Mouse (Mus musculus): Measurements from ENCODE around the gene Zscan20. TPM values are rescaled to one million over a fixed set of nuclear protein-coding genes. Genes with fewer than 3 reads are reported as not detected.
"Not testable (repeated sequence)": the region's sequence is repeated elsewhere in the genome, so short reads cannot be mapped to it uniquely, and the experiment has no call there.

The Zscan20 gene
- polyA plus RNA-seq, 1 experiment from 2014 or later: 4.0 TPM

- ATAC-seq (ENCODE audit: insufficient read depth): no peak
- no peaks in the 10 kb centered on the region for H3K9me3 ChIP-seq (ENCODE audit: low read depth, low read length)
- no peaks in the 10 kb centered on the region for H3K4me1 ChIP-seq (ENCODE audit: insufficient read depth)
- DNase-seq: no peak
- no peak overlapping the region for H3K27ac ChIP-seq (ENCODE audit: low read depth)
- H3K27me3 ChIP-seq (ENCODE audit: insufficient read depth, low read length): no peaks in the 10 kb centered on the region
- H3K9ac ChIP-seq: no peak overlapping the region
- no peak overlapping the region for H3K4me3 ChIP-seq (ENCODE audit: low read depth, low read length)
- H3K36me3 ChIP-seq (ENCODE audit: insufficient read depth): peaks cover 27% of the 10 kb centered on the region; the same call in 1 of the 2 replicates
- no peak overlapping the region for H3K4me2 ChIP-seq
- WGBS: 89% methylated on average over 5 of the region's 5 CpGs
- TF ChIP-seq CTCF (IDR thresholded peaks at IDR 0.05; ENCODE audit: low read depth): no peak
These were observed 15.8 kb downstream of the Zscan20 start for GRCm38 (mm10) chr4:128594062-128594461.

- ATAC-seq (ENCODE audit: insufficient read depth) (no peak), DNase-seq (no peak)
- Histone ChIP-seq H3K4me2 (no peak overlapping the region), H3K27me3 (ENCODE audit: insufficient read depth, low read length) (no peaks in the 10 kb centered on the region), H3K9me3 (ENCODE audit: low read depth, low read length) (no peaks in the 10 kb centered on the region), H3K36me3 (ENCODE audit: insufficient read depth) (peaks cover 34% of the 10 kb centered on the region), H3K9ac (no peak overlapping the region), H3K27ac (ENCODE audit: low read depth) (no peak overlapping the region), H3K4me3 (ENCODE audit: low read depth, low read length) (no peak overlapping the region), H3K4me1 (ENCODE audit: insufficient read depth) (no peaks in the 10 kb centered on the region)
- 82% methylated on average over 4 of the region's 4 CpGs for WGBS
- TF ChIP-seq CTCF (IDR thresholded peaks at IDR 0.05; ENCODE audit: low read depth): no peak
These were observed 16.6 kb downstream of the Zscan20 start for GRCm38 (mm10) chr4:128593286-128593685.

- no peak overlapping the region for H3K9ac ChIP-seq
- DNase-seq: peak; percentile 12
- no peak for ATAC-seq (ENCODE audit: insufficient read depth)
- no peak overlapping the region for H3K27ac ChIP-seq (ENCODE audit: low read depth)
- H3K27me3 ChIP-seq (ENCODE audit: insufficient read depth, low read length): no peaks in the 10 kb centered on the region
- peak; percentile 66 for TF ChIP-seq CTCF (IDR thresholded peaks at IDR 0.05; ENCODE audit: low read depth)
- H3K36me3 ChIP-seq (ENCODE audit: insufficient read depth): peaks cover 32% of the 10 kb centered on the region
- no peak overlapping the region for H3K4me2 ChIP-seq
- 53% methylated on average over 4 of the region's 4 CpGs for WGBS
- H3K4me3 ChIP-seq (ENCODE audit: low read depth, low read length): no peak overlapping the region
- H3K9me3 ChIP-seq (ENCODE audit: low read depth, low read length): peaks cover 37% of the 10 kb centered on the region; the same call in 1 of the 2 replicates
- H3K4me1 ChIP-seq (ENCODE audit: insufficient read depth): no peaks in the 10 kb centered on the region
These were observed 30.7 kb downstream of the Zscan20 start for GRCm38 (mm10) chr4:128579182-128579581.

- 77% methylated on average over 4 of the region's 4 CpGs for whole genome bisulfite sequencing
- H3K27me3 ChIP-seq (ENCODE audit: insufficient read depth, low read length): no peaks in the 10 kb centered on the region
- DNase-seq: peak; percentile 13
- no peak for TF ChIP-seq CTCF (IDR thresholded peaks at IDR 0.05; ENCODE audit: low read depth)
- no peak overlapping the region for H3K27ac ChIP-seq (ENCODE audit: low read depth)
- H3K4me1 ChIP-seq (ENCODE audit: insufficient read depth): no peaks in the 10 kb centered on the region
- no peak overlapping the region for H3K4me3 ChIP-seq (ENCODE audit: low read depth, low read length)
- no peak for ATAC-seq (ENCODE audit: insufficient read depth)
- no peak overlapping the region for H3K4me2 ChIP-seq
- peaks cover 5% of the 10 kb centered on the region; the same call in 1 of the 2 replicates for H3K36me3 ChIP-seq (ENCODE audit: insufficient read depth)
- H3K9ac ChIP-seq: no peak overlapping the region
- H3K9me3 ChIP-seq (ENCODE audit: low read depth, low read length): peaks cover 7% of the 10 kb centered on the region; the same call in 1 of the 2 replicates
These were observed 34.1 kb downstream of the Zscan20 start for GRCm38 (mm10) chr4:128575811-128576210.

- Histone ChIP-seq H3K9me3 (ENCODE audit: low read depth, low read length) (no peaks in the 10 kb centered on the region), H3K4me2 (no peak overlapping the region), H3K9ac (no peak overlapping the region), H3K36me3 (ENCODE audit: insufficient read depth) (no peaks in the 10 kb centered on the region), H3K4me3 (ENCODE audit: low read depth, low read length) (no peak overlapping the region), H3K27ac (ENCODE audit: low read depth) (no peak overlapping the region), H3K4me1 (ENCODE audit: insufficient read depth) (no peaks in the 10 kb centered on the region), H3K27me3 (ENCODE audit: insufficient read depth, low read length) (no peaks in the 10 kb centered on the region)
- DNase-seq (no peak), ATAC-seq (ENCODE audit: insufficient read depth) (no peak)
- TF ChIP-seq CTCF (IDR thresholded peaks at IDR 0.05; ENCODE audit: low read depth): peak; percentile 48
- WGBS: 91% methylated on average over 3 of the region's 3 CpGs
These were observed 49.6 kb downstream of the Zscan20 start for GRCm38 (mm10) chr4:128560327-128560726.

GRCm38 (mm10) chr4:128554198-128554597 is 55.7 kb downstream of the Zscan20 start:
- DNase-seq (no peak), ATAC-seq (ENCODE audit: insufficient read depth) (no peak)
- H3K4me3 ChIP-seq (ENCODE audit: low read depth, low read length): no peak overlapping the region
- H3K4me1 ChIP-seq (ENCODE audit: insufficient read depth): no peaks in the 10 kb centered on the region
- H3K9ac ChIP-seq: no peak overlapping the region
- WGBS: 88% methylated on average over 2 of the region's 2 CpGs
- no peak for TF ChIP-seq CTCF (IDR thresholded peaks at IDR 0.05; ENCODE audit: low read depth)
- no peaks in the 10 kb centered on the region for H3K9me3 ChIP-seq (ENCODE audit: low read depth, low read length)
- no peak overlapping the region for H3K27ac ChIP-seq (ENCODE audit: low read depth)
- H3K36me3 ChIP-seq (ENCODE audit: insufficient read depth): no peaks in the 10 kb centered on the region
- no peak overlapping the region for H3K4me2 ChIP-seq
- H3K27me3 ChIP-seq (ENCODE audit: insufficient read depth, low read length): no peaks in the 10 kb centered on the region

GRCm38 (mm10) chr4:128550756-128551155 is 59.1 kb downstream of the Zscan20 start:
- no peak overlapping the region for H3K4me3 ChIP-seq (ENCODE audit: low read depth, low read length)
- no peak overlapping the region for H3K4me2 ChIP-seq
- ATAC-seq (ENCODE audit: insufficient read depth): no peak
- H3K36me3 ChIP-seq (ENCODE audit: insufficient read depth): no peaks in the 10 kb centered on the region
- H3K9me3 ChIP-seq (ENCODE audit: low read depth, low read length): no peaks in the 10 kb centered on the region
- H3K27me3 ChIP-seq (ENCODE audit: insufficient read depth, low read length): no peaks in the 10 kb centered on the region
- H3K27ac ChIP-seq (ENCODE audit: low read depth): no peak overlapping the region
- H3K4me1 ChIP-seq (ENCODE audit: insufficient read depth): no peaks in the 10 kb centered on the region
- no peak for TF ChIP-seq CTCF (IDR thresholded peaks at IDR 0.05; ENCODE audit: low read depth)
- DNase-seq: no peak
- no peak overlapping the region for H3K9ac ChIP-seq
- WGBS: 75% methylated on average over 6 of the region's 6 CpGs

GRCm38 (mm10) chr4:128543956-128544486 is 65.9 kb downstream of the Zscan20 start:
- not testable (repeated sequence) for H3K9ac ChIP-seq; H3K27me3 ChIP-seq (ENCODE audit: insufficient read depth, low read length); H3K27ac ChIP-seq (ENCODE audit: low read depth); H3K4me1 ChIP-seq (ENCODE audit: insufficient read depth); H3K36me3 ChIP-seq (ENCODE audit: insufficient read depth); H3K4me3 ChIP-seq (ENCODE audit: low read depth, low read length); ATAC-seq (ENCODE audit: insufficient read depth); H3K9me3 ChIP-seq (ENCODE audit: low read depth, low read length); DNase-seq; H3K4me2 ChIP-seq
- WGBS: 65% methylated on average over 2 of the region's 2 CpGs
